Mouse (Mus musculus) midbrain, embryonic 10.5 days (tissue): ENCODE measurements around the gene Ctbs. TPM values are rescaled to one million over a fixed set of nuclear protein-coding genes. Genes with fewer than 3 reads are reported as not detected.

ENCODE experiments used
- polyA plus RNA-seq: library from polyadenylated mRNA; unstranded; fragments of >200 nt; fragmentation: Nextera tagmentation; extraction: Ambion mirVana; gene quantifications from 2 replicates; pipeline ENCODE4 v1.2.1, GENCODE M21; 2016

Gene Ctbs
- polyA plus RNA-seq, 1 experiment from 2014 or later, result 5.7 TPM

Other genes starting within 250 kb of the Ctbs start
- 0.46 and 0.47 TPM in 2 replicates for gene Lpar3, start 228.8 kb upstream of the Ctbs start, polyA plus RNA-seq
- 28.4 and 30.3 TPM in 2 replicates for gene Ssx2ip, start 45.2 kb upstream of the Ctbs start, polyA plus RNA-seq
- 4.7 and 5.8 TPM in 2 replicates for gene Spata1, start 50.0 kb downstream of the Ctbs start, polyA plus RNA-seq
- gene Gng5, start 50.0 kb downstream of the Ctbs start, polyA plus RNA-seq, result 1,116 and 1,275 TPM in 2 replicates
- gene Rpf1, start 71.6 kb downstream of the Ctbs start, polyA plus RNA-seq, result 66.4 and 72.7 TPM in 2 replicates
- not detected in 2 replicates for gene Uox, start 120.6 kb downstream of the Ctbs start, polyA plus RNA-seq
- not detected in 2 replicates for gene Dnase2b, start 165.8 kb downstream of the Ctbs start, polyA plus RNA-seq
- not detected in 2 replicates for gene 4930503B20Rik, start 201.5 kb downstream of the Ctbs start, polyA plus RNA-seq
- gene Samd13, start 235.8 kb downstream of the Ctbs start, polyA plus RNA-seq, result 0.72 and 1.5 TPM in 2 replicates